Mouse (Mus musculus): ENCODE results near the gene Gm38431. TPM values are rescaled to one million over a fixed set of nuclear protein-coding genes. Genes with fewer than 3 reads are reported as not detected.
A peak's percentile ranks its signal among the peaks of the same experiment; 100 is the strongest.

Gene Gm38431
- polyA plus RNA-seq, 1 experiment from 2014 or later: 2.7 TPM

GRCm38 (mm10) chr9:21025258-21025810 is 66.5 kb downstream of the Gm38431 start:
- Histone ChIP-seq H3K36me3 (ENCODE audit: control insufficient read depth, insufficient read depth, low read length) (no peaks in the 10 kb centered on the region), H3K4me3 (ENCODE audit: low read depth, low read length) (no peak overlapping the region), H3K27ac (ENCODE audit: low read depth, low read length) (no peak overlapping the region), H3K4me2 (ENCODE audit: low read depth) (no peak overlapping the region), H3K4me1 (ENCODE audit: control insufficient read depth, insufficient read depth, low read length) (no peaks in the 10 kb centered on the region; the same call in 1 of the 2 replicates), H3K9ac (ENCODE audit: low read length) (no peak overlapping the region), H3K27me3 (ENCODE audit: control insufficient read depth, insufficient read depth, low read length) (peaks cover 17% of the 10 kb centered on the region), H3K9me3 (ENCODE audit: control insufficient read depth, low read length) (no peaks in the 10 kb centered on the region)
- DNase-seq (ENCODE audit: low spot score) (no peak), ATAC-seq (ENCODE audit: insufficient read depth, low FRiP score, low TSS enrichment) (no peak)
- WGBS: 79% methylated on average over 19 of the region's 19 CpGs

GRCm38 (mm10) chr9:21022726-21023125 is 69.1 kb downstream of the Gm38431 start:
- no peak overlapping the region for H3K27ac ChIP-seq (ENCODE audit: low read depth, low read length)
- H3K4me3 ChIP-seq (ENCODE audit: low read depth, low read length): no peak overlapping the region
- no peak overlapping the region for H3K4me2 ChIP-seq (ENCODE audit: low read depth)
- H3K27me3 ChIP-seq (ENCODE audit: control insufficient read depth, insufficient read depth, low read length): peaks cover 6% of the 10 kb centered on the region
- no peak overlapping the region for H3K9ac ChIP-seq (ENCODE audit: low read length)
- H3K9me3 ChIP-seq (ENCODE audit: control insufficient read depth, low read length): no peaks in the 10 kb centered on the region
- DNase-seq (ENCODE audit: low spot score) (no peak), ATAC-seq (ENCODE audit: insufficient read depth, low FRiP score, low TSS enrichment) (no peak)
- H3K36me3 ChIP-seq (ENCODE audit: control insufficient read depth, insufficient read depth, low read length): no peaks in the 10 kb centered on the region
- no peaks in the 10 kb centered on the region; the same call in 1 of the 2 replicates for H3K4me1 ChIP-seq (ENCODE audit: control insufficient read depth, insufficient read depth, low read length)
- 81% methylated on average over 1 of the region's 1 CpGs for WGBS

GRCm38 (mm10) chr9:21022288-21022687 is 69.5 kb downstream of the Gm38431 start:
- ATAC-seq (ENCODE audit: insufficient read depth, low FRiP score, low TSS enrichment) (no peak), DNase-seq (ENCODE audit: low spot score) (no peak)
- no peak overlapping the region for H3K4me2 ChIP-seq (ENCODE audit: low read depth)
- H3K27ac ChIP-seq (ENCODE audit: low read depth, low read length): no peak overlapping the region
- no peaks in the 10 kb centered on the region for H3K9me3 ChIP-seq (ENCODE audit: control insufficient read depth, low read length)
- H3K4me1 ChIP-seq (ENCODE audit: control insufficient read depth, insufficient read depth, low read length): no peaks in the 10 kb centered on the region
- peaks cover 10% of the 10 kb centered on the region for H3K27me3 ChIP-seq (ENCODE audit: control insufficient read depth, insufficient read depth, low read length)
- no peak overlapping the region for H3K9ac ChIP-seq (ENCODE audit: low read length)
- no peak overlapping the region for H3K4me3 ChIP-seq (ENCODE audit: low read depth, low read length)
- WGBS: 63% methylated on average over 6 of the region's 6 CpGs
- no peaks in the 10 kb centered on the region for H3K36me3 ChIP-seq (ENCODE audit: control insufficient read depth, insufficient read depth, low read length)

GRCm38 (mm10) chr9:21021363-21021762 is 70.4 kb downstream of the Gm38431 start:
- no peaks in the 10 kb centered on the region for H3K4me1 ChIP-seq (ENCODE audit: control insufficient read depth, insufficient read depth, low read length)
- H3K36me3 ChIP-seq (ENCODE audit: control insufficient read depth, insufficient read depth, low read length): no peaks in the 10 kb centered on the region
- no peak overlapping the region for H3K9ac ChIP-seq (ENCODE audit: low read length)
- H3K27me3 ChIP-seq (ENCODE audit: control insufficient read depth, insufficient read depth, low read length): peaks cover 19% of the 10 kb centered on the region
- no peaks in the 10 kb centered on the region for H3K9me3 ChIP-seq (ENCODE audit: control insufficient read depth, low read length)
- H3K27ac ChIP-seq (ENCODE audit: low read depth, low read length): no peak overlapping the region
- DNase-seq (ENCODE audit: low spot score) (no peak), ATAC-seq (ENCODE audit: insufficient read depth, low FRiP score, low TSS enrichment) (no peak)
- WGBS: 81% methylated on average over 3 of the region's 3 CpGs
- no peak overlapping the region for H3K4me2 ChIP-seq (ENCODE audit: low read depth)
- no peak overlapping the region for H3K4me3 ChIP-seq (ENCODE audit: low read depth, low read length)

GRCm38 (mm10) chr9:21018600-21018999 is 73.2 kb downstream of the Gm38431 start:
- 85% methylated on average over 2 of the region's 2 CpGs for WGBS
- H3K4me3 ChIP-seq (ENCODE audit: low read depth, low read length): no peak overlapping the region
- ATAC-seq (ENCODE audit: insufficient read depth, low FRiP score, low TSS enrichment): no peak
- no peak overlapping the region for H3K4me2 ChIP-seq (ENCODE audit: low read depth)
- no peak for DNase-seq (ENCODE audit: low spot score)
- H3K36me3 ChIP-seq (ENCODE audit: control insufficient read depth, insufficient read depth, low read length): no peaks in the 10 kb centered on the region
- H3K27me3 ChIP-seq (ENCODE audit: control insufficient read depth, insufficient read depth, low read length): peaks cover 43% of the 10 kb centered on the region
- H3K27ac ChIP-seq (ENCODE audit: low read depth, low read length): no peak overlapping the region
- H3K9ac ChIP-seq (ENCODE audit: low read length): no peak overlapping the region
- no peaks in the 10 kb centered on the region for H3K9me3 ChIP-seq (ENCODE audit: control insufficient read depth, low read length)
- peaks cover 6% of the 10 kb centered on the region; the same call in 1 of the 2 replicates for H3K4me1 ChIP-seq (ENCODE audit: control insufficient read depth, insufficient read depth, low read length)

MicroRNA genes within 50 kb of the gene (microRNA counts, 519-probe panel; counts per million panel counts)
- 171 counts per million, percentile 57 among the panel's probes with 10 or more counts for microRNA mmu-miR-1900

Small RNA genes lying within 50 kb of the gene (microRNA-seq; reads per million reads assigned to microRNA genes)
- gene Mir1900 (not detected), gene Mir7082 (1.0 reads per million)

Other genes starting within 250 kb of the Gm38431 start
- 0.65 and 0.94 TPM in 2 replicates for gene A230050P20Rik, start 223.4 kb downstream of the Gm38431 start, polyA plus RNA-seq (2014; fragmentation: Nextera tagmentation; extraction: Ambion mirVana)
- gene Angptl6, start 212.3 kb downstream of the Gm38431 start, polyA plus RNA-seq (2014; fragmentation: Nextera tagmentation; extraction: Ambion mirVana): 4.0 and 5.7 TPM in 2 replicates
- gene Ppan, start 203.8 kb downstream of the Gm38431 start, polyA plus RNA-seq (2014; fragmentation: Nextera tagmentation; extraction: Ambion mirVana): 60.8 and 64.0 TPM in 2 replicates
- gene Eif3g, start 193.4 kb downstream of the Gm38431 start, polyA plus RNA-seq (2014; fragmentation: Nextera tagmentation; extraction: Ambion mirVana): 352 and 373 TPM in 2 replicates
- gene Dnmt1, start 132.1 kb downstream of the Gm38431 start, polyA plus RNA-seq (2014; fragmentation: Nextera tagmentation; extraction: Ambion mirVana): 70.3 and 72.7 TPM in 2 replicates
- gene S1pr2, start 115.2 kb downstream of the Gm38431 start, polyA plus RNA-seq (2014; fragmentation: Nextera tagmentation; extraction: Ambion mirVana): 24.8 and 28.5 TPM in 2 replicates
- 131 and 135 TPM in 2 replicates for gene Mrpl4, start 89.3 kb downstream of the Gm38431 start, polyA plus RNA-seq (2014; fragmentation: Nextera tagmentation; extraction: Ambion mirVana)
- gene Icam1, start 76.0 kb downstream of the Gm38431 start, polyA plus RNA-seq (2014; fragmentation: Nextera tagmentation; extraction: Ambion mirVana): 5.6 TPM in 2 replicates
- 4.2 and 5.8 TPM in 2 replicates for gene Icam4, start 62.6 kb downstream of the Gm38431 start, polyA plus RNA-seq (2014; fragmentation: Nextera tagmentation; extraction: Ambion mirVana)
- 0.11 TPM in 1 of 2 replicates, not detected in the other for gene Icam5, start 59.9 kb downstream of the Gm38431 start, polyA plus RNA-seq (2014; fragmentation: Nextera tagmentation; extraction: Ambion mirVana)
- 1.2 and 1.9 TPM in 2 replicates for gene Zglp1, start 24.9 kb downstream of the Gm38431 start, polyA plus RNA-seq (2014; fragmentation: Nextera tagmentation; extraction: Ambion mirVana)
- gene Gm49373, start 18.9 kb downstream of the Gm38431 start, polyA plus RNA-seq (2014; fragmentation: Nextera tagmentation; extraction: Ambion mirVana): 0.82 and 0.97 TPM in 2 replicates
- gene Fdx1l, start 18.4 kb downstream of the Gm38431 start, polyA plus RNA-seq (2014; fragmentation: Nextera tagmentation; extraction: Ambion mirVana): 52.0 and 55.5 TPM in 2 replicates
- 88.4 and 90.7 TPM in 2 replicates for gene Raver1, start within 50 bp of the Gm38431 start, polyA plus RNA-seq (2014; fragmentation: Nextera tagmentation; extraction: Ambion mirVana)
- gene Tyk2, start 39.2 kb upstream of the Gm38431 start, polyA plus RNA-seq (2014; fragmentation: Nextera tagmentation; extraction: Ambion mirVana): 8.6 and 9.2 TPM in 2 replicates
- gene Cdc37, start 58.0 kb upstream of the Gm38431 start, polyA plus RNA-seq (2014; fragmentation: Nextera tagmentation; extraction: Ambion mirVana): 319 and 341 TPM in 2 replicates
- 5.4 and 7.5 TPM in 2 replicates for gene Pde4a, start 73.7 kb upstream of the Gm38431 start, polyA plus RNA-seq (2014; fragmentation: Nextera tagmentation; extraction: Ambion mirVana)
- 32.3 and 34.1 TPM in 2 replicates for gene Keap1, start 147.4 kb upstream of the Gm38431 start, polyA plus RNA-seq (2014; fragmentation: Nextera tagmentation; extraction: Ambion mirVana)
- gene S1pr5, start 156.4 kb upstream of the Gm38431 start, polyA plus RNA-seq (2014; fragmentation: Nextera tagmentation; extraction: Ambion mirVana): 0.73 and 1.7 TPM in 2 replicates
- 47.2 and 55.1 TPM in 2 replicates for gene Atg4d, start 173.3 kb upstream of the Gm38431 start, polyA plus RNA-seq (2014; fragmentation: Nextera tagmentation; extraction: Ambion mirVana)
- 15.0 and 15.5 TPM in 2 replicates for gene Kri1, start 196.0 kb upstream of the Gm38431 start, polyA plus RNA-seq (2014; fragmentation: Nextera tagmentation; extraction: Ambion mirVana)
- gene Cdkn2d, start 199.4 kb upstream of the Gm38431 start, polyA plus RNA-seq (2014; fragmentation: Nextera tagmentation; extraction: Ambion mirVana): 79.4 and 87.1 TPM in 2 replicates
- gene Ap1m2, start 220.3 kb upstream of the Gm38431 start, polyA plus RNA-seq (2014; fragmentation: Nextera tagmentation; extraction: Ambion mirVana): 2.0 and 2.7 TPM in 2 replicates
- 79.1 and 81.5 TPM in 2 replicates for gene Slc44a2, start 228.7 kb upstream of the Gm38431 start, polyA plus RNA-seq (2014; fragmentation: Nextera tagmentation; extraction: Ambion mirVana)